Mouse (Mus musculus): ENCODE results near the gene Pex19. TPM values are rescaled to one million over a fixed set of nuclear protein-coding genes. Genes with fewer than 3 reads are reported as not detected.

The Pex19 gene
- total and polyA plus RNA-seq, 3 experiments = 26.3 to 53.6 TPM; not detected in 1

DNA sequence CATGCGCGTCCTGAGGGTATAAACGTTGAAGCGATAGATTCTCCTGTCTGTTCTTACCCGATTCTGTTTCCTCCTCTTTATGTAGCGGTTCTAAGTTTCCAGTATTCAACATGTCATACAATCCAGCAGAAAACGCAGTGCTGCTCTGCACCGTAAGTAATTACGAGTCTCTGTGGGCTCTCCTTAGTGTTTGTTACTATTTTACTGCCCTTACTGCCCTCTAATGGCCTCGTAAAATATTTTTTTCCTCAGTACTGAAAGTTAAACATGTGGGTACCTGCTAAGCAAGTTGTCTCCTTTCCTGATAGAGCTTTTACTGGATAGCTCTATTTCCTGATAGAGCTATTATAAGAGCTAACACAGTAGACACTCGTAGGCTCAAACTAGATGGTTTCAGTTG, 21.5 kb upstream of the Pex19 start:
- Histone ChIP-seq H3K27me3 (ENCODE audit: control insufficient read depth in 1 of 2, insufficient read depth in 2 of 2, low read length in 2 of 2) (no peaks in the 10 kb centered on the region), H3K27ac (ENCODE audit: control insufficient read depth, low read depth, low read length) (no peak overlapping the region), H3K4me3 (ENCODE audit: control insufficient read depth in 1 of 2, insufficient read depth in 1 of 2, low read depth in 2 of 2, low read length in 2 of 2) (no peak overlapping the region), H3K36me3 (ENCODE audit: control insufficient read depth in 1 of 2, insufficient read depth in 2 of 2, low read length in 2 of 2) (peaks cover 0 to 43% of the 10 kb centered on the region in 2 experiments; a peak in 2 of 4 replicates), H3K9ac (ENCODE audit: control insufficient read depth, low read depth, low read length, poor library complexity, severe bottlenecking) (no peak overlapping the region), H3K79me2 (ENCODE audit: control insufficient read depth, insufficient read depth, low read length, poor library complexity) (no peaks in the 10 kb centered on the region), H3K4me1 (ENCODE audit: control insufficient read depth in 1 of 2, insufficient read depth in 2 of 2, low read length in 2 of 2) (no peaks in the 10 kb centered on the region), H3K9me3 (replicated peaks; ENCODE audit: insufficient read depth, low read length) (no peaks in the 10 kb centered on the region)
- DNase-seq (ENCODE audit: low read depth, low spot score) = no peak
- TF ChIP-seq SMC3 (IDR thresholded peaks at IDR 0.05; ENCODE audit: low read depth, low read length) (no peak), TCF12 (IDR thresholded peaks at IDR 0.05; ENCODE audit: low read depth, low read length) (no peak), CHD1 (IDR thresholded peaks at IDR 0.05; ENCODE audit: low read depth, low read length) (no peak), KAT2A (conservative IDR thresholded peaks at IDR 0.05; ENCODE audit: low read depth, low read length) (no peak), MXI1 (IDR thresholded peaks at IDR 0.05; ENCODE audit: low read depth, low read length) (no peak), BHLHE40 (IDR thresholded peaks at IDR 0.05; ENCODE audit: borderline replicate concordance, low read depth, low read length) (no peak), TBP (IDR thresholded peaks at IDR 0.05; ENCODE audit: low read depth, low read length) (no peak), E2F4 (IDR thresholded peaks at IDR 0.05; ENCODE audit: borderline replicate concordance, low read depth, low read length) (no peak), CTCF (IDR thresholded peaks at IDR 0.05 in 2 of 3, conservative IDR thresholded peaks at IDR 0.05 in 1 of 3; ENCODE audit: control insufficient read depth in 1 of 3, insufficient read depth in 1 of 3, low read depth in 2 of 3, low read length in 3 of 3, poor library complexity in 1 of 3, severe bottlenecking in 1 of 3) (no peak; a peak in 1 of 6 replicates), MYC (IDR thresholded peaks at IDR 0.05; ENCODE audit: low read depth, low read length) (no peak), SIN3A (IDR thresholded peaks at IDR 0.05; ENCODE audit: low read length) (no peak), ETS1 (IDR thresholded peaks at IDR 0.05; ENCODE audit: low read depth, low read length) (no peak), NELFE (IDR thresholded peaks at IDR 0.05; ENCODE audit: low read depth, low read length) (no peak), RAD21 (IDR thresholded peaks at IDR 0.05; ENCODE audit: low read depth, low read length) (no peak)

GRCm38 (mm10) chr1:172107777-172108477, 18.6 kb upstream of the Pex19 start:
- H3K27me3 ChIP-seq (ENCODE audit: control insufficient read depth in 1 of 2, insufficient read depth in 2 of 2, low read length in 2 of 2) = no peaks in the 10 kb centered on the region
- no peak for DNase-seq (ENCODE audit: low read depth, low spot score)
- H3K27ac ChIP-seq (ENCODE audit: control insufficient read depth, low read depth, low read length) = no peak overlapping the region
- no peaks in the 10 kb centered on the region for H3K9me3 ChIP-seq (replicated peaks; ENCODE audit: insufficient read depth, low read length)
- no peak overlapping the region for H3K4me3 ChIP-seq (ENCODE audit: control insufficient read depth in 1 of 2, insufficient read depth in 1 of 2, low read depth in 2 of 2, low read length in 2 of 2)
- H3K36me3 ChIP-seq (ENCODE audit: control insufficient read depth in 1 of 2, insufficient read depth in 2 of 2, low read length in 2 of 2) = peaks cover 0 to 50% of the 10 kb centered on the region in 2 experiments; a peak in 2 of 4 replicates
- no peaks in the 10 kb centered on the region for H3K79me2 ChIP-seq (ENCODE audit: control insufficient read depth, insufficient read depth, low read length, poor library complexity)
- H3K4me1 ChIP-seq (ENCODE audit: control insufficient read depth in 1 of 2, insufficient read depth in 2 of 2, low read length in 2 of 2) = no peaks in the 10 kb centered on the region
- H3K9ac ChIP-seq (ENCODE audit: control insufficient read depth, low read depth, low read length, poor library complexity, severe bottlenecking) = no peak overlapping the region
- TF ChIP-seq ELF1 (IDR thresholded peaks at IDR 0.05; ENCODE audit: low read depth, low read length) (no peak), EP300 (IDR thresholded peaks at IDR 0.05; ENCODE audit: low read depth in 1 of 2, low read length in 2 of 2) (no peak), CTCF (IDR thresholded peaks at IDR 0.05 in 2 of 3, conservative IDR thresholded peaks at IDR 0.05 in 1 of 3; ENCODE audit: control insufficient read depth in 1 of 3, insufficient read depth in 1 of 3, low read depth in 2 of 3, low read length in 3 of 3, poor library complexity in 1 of 3, severe bottlenecking in 1 of 3) (no peak), TAL1 (IDR thresholded peaks at IDR 0.05; ENCODE audit: low read length) (no peak), POLR2AphosphoS5 (IDR thresholded peaks at IDR 0.05; ENCODE audit: borderline replicate concordance, low read depth, low read length) (no peak)

Data from MEL (cell line).